Mouse (Mus musculus): Measurements from ENCODE around the gene Dysf. TPM values are rescaled to one million over a fixed set of nuclear protein-coding genes. Genes with fewer than 3 reads are reported as not detected.

Dysf gene
- polyA plus RNA-seq, 2 experiments = 13.2 to 16.5 TPM

GRCm38 (mm10) chr6:84050238-84050637 lies 41.8 kb downstream of the Dysf start:
- no peaks in the 10 kb centered on the region for H3K36me3 ChIP-seq (ENCODE audit: control insufficient read depth, insufficient read depth, low read length)
- no peak for TF ChIP-seq POLR2A (IDR thresholded peaks at IDR 0.05; ENCODE audit: borderline replicate concordance, extremely low read depth, insufficient read depth, insufficient read length)
- WGBS = 88% methylated on average over 4 of the region's 4 CpGs

GRCm38 (mm10) chr6:84051032-84051431 lies 42.6 kb downstream of the Dysf start:
- H3K4me1 ChIP-seq (ENCODE audit: control insufficient read depth, insufficient read depth, low read length) = no peaks in the 10 kb centered on the region
- 53% methylated on average over 6 of the region's 6 CpGs for WGBS
- no peaks in the 10 kb centered on the region for H3K36me3 ChIP-seq (ENCODE audit: control insufficient read depth, insufficient read depth, low read length)
- H3K4me3 ChIP-seq (replicated peaks; ENCODE audit: low read length) = no peak overlapping the region
- H3K27ac ChIP-seq (replicated peaks; ENCODE audit: low read depth, low read length) = no peak overlapping the region
- no peak for TF ChIP-seq POLR2A (IDR thresholded peaks at IDR 0.05; ENCODE audit: borderline replicate concordance, extremely low read depth, insufficient read depth, insufficient read length)
- H3K4me2 ChIP-seq (replicated peaks; ENCODE audit: low read depth, low read length, severe bottlenecking) = no peak overlapping the region
- ATAC-seq (ENCODE audit: low FRiP score, low read depth) (no peak), DNase-seq (ENCODE audit: low spot score) (no peak)
- H3K9me3 ChIP-seq (ENCODE audit: control insufficient read depth, low read length) = no peaks in the 10 kb centered on the region
- no peaks in the 10 kb centered on the region for H3K27me3 ChIP-seq (ENCODE audit: control insufficient read depth, insufficient read depth, low read length)
- H3K9ac ChIP-seq (ENCODE audit: low read depth, low read length, severe bottlenecking) = no peak overlapping the region

More at GRCm38 (mm10) chr6:84050238-84050637, 41.8 kb downstream of the Dysf start:
- Histone ChIP-seq H3K27ac (replicated peaks; ENCODE audit: low read depth, low read length) (no peak overlapping the region), H3K4me2 (replicated peaks; ENCODE audit: low read depth, low read length, severe bottlenecking) (no peak overlapping the region), H3K27me3 (ENCODE audit: control insufficient read depth, insufficient read depth, low read length) (no peaks in the 10 kb centered on the region), H3K9ac (ENCODE audit: low read depth, low read length, severe bottlenecking) (no peak overlapping the region), H3K4me3 (replicated peaks; ENCODE audit: low read length) (no peak overlapping the region), H3K9me3 (ENCODE audit: control insufficient read depth, low read length) (no peaks in the 10 kb centered on the region), H3K4me1 (ENCODE audit: control insufficient read depth, insufficient read depth, low read length) (no peaks in the 10 kb centered on the region)
- no peak for DNase-seq (ENCODE audit: low spot score)
- ATAC-seq (ENCODE audit: low FRiP score, low read depth) = no peak

GRCm38 (mm10) chr6:84053874-84054530 lies 45.6 kb downstream of the Dysf start:
- Histone ChIP-seq H3K4me1 (ENCODE audit: control insufficient read depth, insufficient read depth, low read length) (peaks cover 3% of the 10 kb centered on the region; the same call in 1 of the 2 replicates), H3K36me3 (ENCODE audit: control insufficient read depth, insufficient read depth, low read length) (no peaks in the 10 kb centered on the region), H3K9me3 (ENCODE audit: control insufficient read depth, low read length) (no peaks in the 10 kb centered on the region), H3K27me3 (ENCODE audit: control insufficient read depth, insufficient read depth, low read length) (no peaks in the 10 kb centered on the region), H3K27ac (replicated peaks; ENCODE audit: low read depth, low read length) (no peak overlapping the region), H3K4me3 (replicated peaks; ENCODE audit: low read length) (no peak overlapping the region), H3K9ac (ENCODE audit: low read depth, low read length, severe bottlenecking) (no peak overlapping the region), H3K4me2 (replicated peaks; ENCODE audit: low read depth, low read length, severe bottlenecking) (no peak overlapping the region)
- no peak for ATAC-seq (ENCODE audit: low FRiP score, low read depth)
- WGBS = 79% methylated on average over 9 of the region's 9 CpGs
- no peak for DNase-seq (ENCODE audit: low spot score)
- TF ChIP-seq POLR2A (IDR thresholded peaks at IDR 0.05; ENCODE audit: borderline replicate concordance, extremely low read depth, insufficient read depth, insufficient read length) = no peak

- Histone ChIP-seq H3K9me3 (ENCODE audit: control insufficient read depth, low read length) (no peaks in the 10 kb centered on the region), H3K27me3 (ENCODE audit: control insufficient read depth, insufficient read depth, low read length) (no peaks in the 10 kb centered on the region), H3K4me2 (replicated peaks; ENCODE audit: low read depth, low read length, severe bottlenecking) (no peak overlapping the region), H3K4me3 (replicated peaks; ENCODE audit: low read length) (no peak overlapping the region), H3K4me1 (ENCODE audit: control insufficient read depth, insufficient read depth, low read length) (peaks cover 3% of the 10 kb centered on the region; the same call in 1 of the 2 replicates), H3K27ac (replicated peaks; ENCODE audit: low read depth, low read length) (no peak overlapping the region), H3K36me3 (ENCODE audit: control insufficient read depth, insufficient read depth, low read length) (no peaks in the 10 kb centered on the region), H3K9ac (ENCODE audit: low read depth, low read length, severe bottlenecking) (no peak overlapping the region)
- DNase-seq (ENCODE audit: low spot score) (no peak), ATAC-seq (ENCODE audit: low FRiP score, low read depth) (no peak)
- 28% methylated on average over 1 of the region's 1 CpGs for WGBS
- no peak for TF ChIP-seq POLR2A (IDR thresholded peaks at IDR 0.05; ENCODE audit: borderline replicate concordance, extremely low read depth, insufficient read depth, insufficient read length)
Observed at GRCm38 (mm10) chr6:84055619-84056018, 47.2 kb downstream of the Dysf start.

GRCm38 (mm10) chr6:84057216-84057615 lies 48.8 kb downstream of the Dysf start:
- no peak overlapping the region for H3K4me2 ChIP-seq (replicated peaks; ENCODE audit: low read depth, low read length, severe bottlenecking)
- H3K36me3 ChIP-seq (ENCODE audit: control insufficient read depth, insufficient read depth, low read length) = no peaks in the 10 kb centered on the region
- DNase-seq (ENCODE audit: low spot score) (no peak), ATAC-seq (ENCODE audit: low FRiP score, low read depth) (no peak)
- no peaks in the 10 kb centered on the region for H3K27me3 ChIP-seq (ENCODE audit: control insufficient read depth, insufficient read depth, low read length)
- no peak for TF ChIP-seq POLR2A (IDR thresholded peaks at IDR 0.05; ENCODE audit: borderline replicate concordance, extremely low read depth, insufficient read depth, insufficient read length)
- no peak overlapping the region for H3K4me3 ChIP-seq (replicated peaks; ENCODE audit: low read length)
- H3K27ac ChIP-seq (replicated peaks; ENCODE audit: low read depth, low read length) = no peak overlapping the region
- peaks cover 3% of the 10 kb centered on the region; the same call in 1 of the 2 replicates for H3K4me1 ChIP-seq (ENCODE audit: control insufficient read depth, insufficient read depth, low read length)
- 80% methylated on average over 8 of the region's 8 CpGs for WGBS
- H3K9ac ChIP-seq (ENCODE audit: low read depth, low read length, severe bottlenecking) = no peak overlapping the region
- H3K9me3 ChIP-seq (ENCODE audit: control insufficient read depth, low read length) = no peaks in the 10 kb centered on the region
